Mouse (Mus musculus) brain, embryonic 14.5 days (tissue): ENCODE measurements around the gene Zfp366.

Experiments
- CTCF ChIP-seq: fragments of 200-500 bp; IDR thresholded peaks from 2 replicates; pipeline ENCODE4 v1.5.1; 2012; ENCODE audit warnings: inconsistent platforms, mild to moderate bottlenecking, moderate library complexity, borderline replicate concordance; ENCODE audit not compliant: insufficient read depth, insufficient read length; ENCODE audit errors: extremely low read depth
- POLR2A ChIP-seq: fragments of 200-500 bp; IDR thresholded peaks from 2 replicates; pipeline ENCODE4 v1.6.1; 2012; ENCODE audit warnings: mild to moderate bottlenecking, inconsistent platforms, borderline replicate concordance; ENCODE audit not compliant: poor library complexity, insufficient read depth, insufficient read length, severe bottlenecking; ENCODE audit errors: extremely low read depth

- TF ChIP-seq CTCF (no peak), POLR2A (no peak)
These were observed 32.2 kb upstream of the Zfp366 start for GRCm38 (mm10) chr13:99152305-99152930.
